Mouse (Mus musculus) mouse trophoblast stem cell (cell line): Measurements from ENCODE around the gene Tmem161a.
"Not testable (repeated sequence)": the region's sequence is repeated elsewhere in the genome, so short reads cannot be mapped to it uniquely, and the experiment has no call there.

Source experiments
- in situ Hi-C, 2 experiments: fragments of 300-500 bp; cut with MseI, MboI; formaldehyde crosslinking; loops; 2 replicates in 1 of 2; 3 replicates in 1 of 2; pipeline ENCODE4 v1.15.1; 2025

The Tmem161a gene

DNA sequence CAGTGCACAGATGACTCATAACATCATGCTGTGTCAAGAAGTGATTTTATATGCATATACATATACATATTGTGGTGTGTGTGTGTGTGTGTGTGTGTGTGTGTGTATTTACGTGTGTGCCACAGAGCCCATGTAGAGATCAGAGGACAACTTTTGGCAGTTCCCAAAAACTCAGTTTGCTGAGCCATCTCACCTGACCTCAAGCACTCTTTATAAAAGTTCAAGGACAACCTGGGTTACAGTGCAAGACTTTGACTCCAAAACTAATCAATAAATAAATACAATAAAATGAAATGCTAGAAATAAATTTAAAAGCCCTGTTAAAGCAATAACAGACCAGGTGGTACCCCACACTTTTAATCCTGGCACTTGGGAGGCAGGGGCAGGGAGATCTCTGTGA, 39.1 kb downstream of the Tmem161a start:
- in situ Hi-C loops: no loop called here

DNA sequence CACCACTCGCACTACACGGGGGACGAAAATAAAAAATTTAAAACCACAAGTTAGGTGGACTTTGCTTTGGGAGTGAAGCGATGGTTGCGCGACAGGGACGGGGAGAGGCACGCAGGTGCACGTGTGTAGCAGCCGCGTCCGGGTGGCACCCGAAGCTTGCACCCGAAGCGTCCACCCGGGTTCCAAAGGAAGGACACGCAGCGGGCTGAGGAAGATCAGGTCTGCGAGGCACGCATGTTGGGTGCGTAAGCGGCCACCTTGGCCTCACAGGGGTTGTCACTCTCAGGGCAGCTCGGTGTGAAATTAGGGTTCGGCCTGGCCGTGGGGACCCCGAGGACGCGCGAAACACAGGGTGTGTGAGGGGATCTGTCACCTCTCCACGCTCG, 39.6 kb downstream of the Tmem161a start:
- in situ Hi-C loops: no loop called here

DNA sequence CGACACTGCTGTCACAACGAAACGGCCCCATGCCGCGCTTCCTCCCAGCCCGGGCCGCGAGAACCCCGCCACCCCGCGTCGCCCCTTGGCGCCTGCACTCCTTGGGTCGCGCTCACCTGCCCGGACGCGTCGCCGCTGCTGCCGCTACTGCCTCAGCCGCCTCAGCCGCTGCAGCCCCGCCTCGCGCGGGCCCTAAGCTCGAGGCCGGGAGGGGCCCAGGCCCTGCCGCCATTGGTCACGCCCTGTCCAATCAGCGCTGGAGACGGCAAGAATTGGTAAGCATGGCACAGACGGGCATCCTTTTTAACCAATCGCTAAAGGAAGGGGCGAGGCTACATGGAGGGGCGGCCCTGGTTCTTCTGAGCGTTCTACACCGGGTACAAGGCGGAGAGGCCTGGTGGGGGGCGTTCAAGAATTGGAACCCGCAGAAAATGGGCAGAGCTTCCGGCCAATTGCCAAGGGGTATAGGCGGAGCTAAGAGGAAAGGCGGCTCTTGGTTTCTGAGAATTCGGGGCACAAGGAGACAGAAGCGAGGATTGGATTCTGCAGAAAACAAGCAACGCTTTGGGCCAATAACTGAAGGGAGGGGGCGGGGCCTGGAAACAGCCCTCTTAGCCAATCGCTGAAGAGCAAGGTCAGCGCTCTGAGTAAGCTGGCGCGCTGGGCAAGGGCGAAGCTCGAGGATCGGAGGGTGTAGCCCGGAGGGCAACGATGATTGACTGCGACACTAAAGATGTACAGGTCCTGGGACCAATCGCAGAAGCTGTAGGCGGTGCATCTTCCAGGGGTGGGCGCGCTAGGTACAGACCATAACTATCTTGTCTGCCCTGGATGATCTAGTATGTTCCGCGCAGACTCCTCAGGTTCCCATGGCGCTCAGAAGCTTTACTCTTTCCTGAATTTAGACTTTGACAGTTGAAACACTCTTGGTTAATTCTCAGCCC, 40.2 kb downstream of the Tmem161a start, which contains the start of gene Slc25a42:
Slc25a42 (minus strand) TSS at position 194 of the 944 bp plus-strand sequence.
- in situ Hi-C loops: no loop called here

GRCm38 (mm10) chr8:70214411-70214810, 42.3 kb downstream of the Tmem161a start:
- in situ Hi-C loops: no loop called here

DNA sequence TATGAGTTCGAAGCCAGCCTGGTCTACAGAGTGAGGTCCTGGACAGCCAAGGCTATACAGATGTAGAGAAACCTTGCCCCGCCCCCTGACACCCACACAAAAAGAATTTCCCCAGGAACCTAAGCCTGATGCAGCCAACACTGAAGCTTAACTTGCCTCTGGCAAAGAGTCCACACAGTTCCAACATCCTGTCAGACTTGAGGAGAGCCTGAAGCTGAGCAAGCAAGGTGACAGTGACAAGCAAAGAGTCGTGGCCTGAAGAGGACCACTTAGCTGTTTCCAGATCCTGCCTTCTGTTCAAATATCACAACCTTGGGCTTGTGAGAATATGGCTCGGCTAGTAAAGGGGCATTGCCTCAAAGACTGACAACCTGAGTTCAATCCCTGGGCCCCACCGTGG, 42.9 kb downstream of the Tmem161a start:
- in situ Hi-C loops: no loop called here

- in situ Hi-C loops: not testable (repeated sequence)
Measured at GRCm38 (mm10) chr8:70216161-70216560, 44.0 kb downstream of the Tmem161a start.

GRCm38 (mm10) chr8:70216566-70216965, 44.4 kb downstream of the Tmem161a start:
- in situ Hi-C loops: no loop called here

- in situ Hi-C loops: no loop called here
Measured at GRCm38 (mm10) chr8:70217441-70217840, 45.3 kb downstream of the Tmem161a start.

DNA sequence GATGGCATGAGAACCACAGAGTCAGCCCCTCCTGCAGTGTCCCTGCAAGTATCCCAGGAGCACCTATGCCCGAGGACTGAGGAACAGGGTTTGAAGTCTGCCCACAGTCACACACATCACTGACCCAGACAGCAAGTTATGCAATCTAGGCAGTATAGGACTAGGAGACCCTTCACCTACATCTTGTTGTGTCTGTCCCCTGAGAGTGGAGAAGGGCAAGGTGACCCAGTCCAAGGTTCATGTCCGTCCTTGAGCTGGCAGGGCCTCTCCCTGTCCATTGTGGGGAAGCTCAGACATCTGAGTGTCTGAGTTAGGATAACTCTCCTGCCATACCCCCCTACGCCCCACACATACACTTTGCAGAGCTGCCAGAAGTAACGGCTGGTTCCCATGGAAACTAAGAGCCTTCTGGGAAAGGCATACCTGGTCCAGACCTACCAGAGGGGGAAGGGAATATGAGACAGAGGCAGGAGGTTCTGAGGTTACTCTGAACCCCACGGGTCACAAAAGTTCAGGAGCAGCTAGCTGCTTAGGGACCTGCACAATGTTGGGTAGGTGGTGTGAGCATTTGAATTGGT, 47.0 kb downstream of the Tmem161a start:
- in situ Hi-C loops: no loop called here

- in situ Hi-C loops: no loop called here
Measured at GRCm38 (mm10) chr8:70220236-70220840, 48.2 kb downstream of the Tmem161a start.

DNA sequence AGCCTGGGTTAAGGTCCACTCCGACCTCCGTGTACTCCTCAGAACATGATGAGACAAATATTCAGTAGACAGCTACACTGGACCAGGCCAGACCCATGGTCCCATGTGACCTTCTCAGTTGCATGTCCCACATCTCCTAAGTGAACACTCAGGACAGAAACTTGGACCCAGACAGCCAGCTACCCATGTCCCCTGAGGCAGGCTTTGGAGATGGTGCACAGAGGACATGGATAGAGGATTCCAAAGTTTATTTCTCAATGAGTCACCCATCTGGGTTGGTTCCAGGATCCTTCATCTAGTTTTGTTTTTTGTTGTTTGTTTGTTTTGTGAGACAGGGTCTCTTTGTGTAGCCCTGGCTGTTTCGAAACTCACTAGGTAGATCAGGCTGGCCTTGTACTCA, 48.8 kb downstream of the Tmem161a start:
- in situ Hi-C loops: no loop called here

- in situ Hi-C loops: no loop called here
Measured at GRCm38 (mm10) chr8:70222041-70222440, 49.9 kb downstream of the Tmem161a start.

DNA sequence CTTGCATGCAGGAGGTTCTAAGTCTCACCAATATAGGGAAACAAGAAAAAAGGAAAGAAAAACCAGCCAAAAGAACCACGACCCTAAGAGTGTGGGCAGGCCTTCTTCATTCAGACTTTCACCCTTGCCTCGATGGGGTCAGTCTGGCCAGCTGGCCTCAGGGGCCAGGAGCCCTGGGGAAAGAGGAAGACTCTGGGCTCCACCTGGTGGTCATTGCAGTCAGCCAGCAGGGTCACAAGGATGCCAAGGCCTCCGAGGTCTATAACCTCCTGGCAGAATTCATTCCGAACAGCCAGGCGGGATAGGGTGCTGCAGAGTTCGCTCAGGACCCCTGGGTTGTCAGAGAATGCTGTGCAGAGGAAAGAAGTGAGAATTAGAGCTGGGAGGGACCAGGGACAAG, 51.2 kb downstream of the Tmem161a start:
- in situ Hi-C loops: no loop called here

DNA sequence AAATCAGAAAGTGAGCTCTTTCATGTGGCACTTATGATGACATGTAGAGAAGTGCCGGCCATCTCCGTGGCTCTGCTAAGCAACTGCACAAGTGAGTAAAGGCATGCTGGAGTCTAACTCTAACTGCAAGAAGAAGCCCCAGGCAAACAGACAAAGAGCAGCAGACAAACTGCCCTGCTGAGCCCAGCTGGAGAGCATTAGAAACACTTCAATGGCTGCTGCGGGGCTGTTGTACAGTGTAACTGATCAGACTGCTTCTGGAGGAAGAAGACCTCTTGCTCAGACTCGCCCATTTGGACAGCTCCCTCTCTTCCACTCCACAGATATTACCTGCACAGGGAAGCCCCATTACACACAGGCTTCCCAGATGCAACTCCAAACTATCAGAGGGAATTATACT, 55.8 kb downstream of the Tmem161a start:
- in situ Hi-C loops: no loop called here

GRCm38 (mm10) chr8:70230837-70231236, 58.7 kb downstream of the Tmem161a start:
- in situ Hi-C loops: no loop called here
